Mouse (Mus musculus): Measurements from ENCODE around the gene Afmid. TPM values are rescaled to one million over a fixed set of nuclear protein-coding genes. Genes with fewer than 3 reads are reported as not detected.
A peak's percentile ranks its signal among the peaks of the same experiment; 100 is the strongest.

Afmid gene
- total RNA-seq, 2 experiments from 2014 or later: 4.8 to 7.2 TPM

GRCm38 (mm10) chr11:117888168-117888852 lies 62.6 kb downstream of the Afmid start:
- no peak for DNase-seq (ENCODE audit: low spot score in 2 of 2)
- Histone ChIP-seq H3K4me3 (no peak overlapping the region), H3K27ac (no peak overlapping the region)
- TF ChIP-seq CTCF (conservative IDR thresholded peaks at IDR 0.05): no peak

GRCm38 (mm10) chr11:117888853-117889822 lies 63.4 kb downstream of the Afmid start:
- Histone ChIP-seq H3K4me3 (peak overlapping the region; percentile 18; the same call in 1 of the 2 replicates), H3K27ac (no peak overlapping the region; the same call in 1 of the 2 replicates)
- TF ChIP-seq CTCF (conservative IDR thresholded peaks at IDR 0.05): no peak
- DNase-seq (ENCODE audit: low spot score in 2 of 2): no peak

Other genes with a start within 250 kb of the Afmid start
- 10 to 100 TPM; 74.7 to 82.1 TPM for gene Tnrc6c, start 171.6 kb upstream of the Afmid start, total RNA-seq (2021)
- gene Tmc8, start 43.8 kb upstream of the Afmid start, total RNA-seq (2021): under 1 TPM; 0.64 to 0.91 TPM
- 1 to 10 TPM; 6.6 to 8.4 TPM for gene Tmc6, start 43.7 kb upstream of the Afmid start, total RNA-seq (2021)
- under 1 TPM; 0.34 to 0.46 TPM for gene 6030468B19Rik, start 28.3 kb upstream of the Afmid start, total RNA-seq (2021)
- gene Gm20708, start 16.3 kb upstream of the Afmid start, total RNA-seq (2021): 1 to 10 TPM; 1.6 to 1.7 TPM
- gene Syngr2, start 16.3 kb upstream of the Afmid start, total RNA-seq (2021): 10 to 100 TPM; 10.2 to 13.4 TPM
- 1 to 10 TPM; 1.0 to 1.9 TPM for gene Tk1, start 168 bp downstream of the Afmid start, total RNA-seq (2021)
- 1 to 10 TPM in 1 of 2 experiments, under 1 TPM in 1; 0.86 to 1.5 TPM for gene Birc5, start 23.3 kb downstream of the Afmid start, total RNA-seq (2021)
- not detected for gene Tmem235, start 34.8 kb downstream of the Afmid start, total RNA-seq (2021)
- gene Tha1, start 47.6 kb downstream of the Afmid start, total RNA-seq (2021): 1 to 10 TPM; 4.7 to 5.3 TPM
- 1 to 10 TPM in 1 of 2 experiments, under 1 TPM in 1; 0.92 to 1.3 TPM for gene Socs3, start 144.1 kb downstream of the Afmid start, total RNA-seq (2021)
- gene Pgs1, start 160.4 kb downstream of the Afmid start, total RNA-seq (2021): 10 to 100 TPM; 76.2 to 81.3 TPM

Data from layer of hippocampus, adult 2 months (tissue).